Mouse (Mus musculus) CD4-positive helper T cell, adult 2 months (primary cell): ENCODE results near the gene Lrrc23.
"Not testable (repeated sequence)": the region's sequence is repeated elsewhere in the genome, so short reads cannot be mapped to it uniquely, and the experiment has no call there.

Experiments
- DNase-seq: peaks from one replicate; pipeline ENCODE4 v3.0.0-alpha.2; 2012; ENCODE audit warnings: low read depth, missing footprints, low spot score

Lrrc23 gene

GRCm38 (mm10) chr6:124779222-124779983 lies at the start of gene Lrrc23:
TSS of gene Lrrc23 (minus strand) at chr6:124779727.
- peak; percentile 90 for DNase-seq

DNA sequence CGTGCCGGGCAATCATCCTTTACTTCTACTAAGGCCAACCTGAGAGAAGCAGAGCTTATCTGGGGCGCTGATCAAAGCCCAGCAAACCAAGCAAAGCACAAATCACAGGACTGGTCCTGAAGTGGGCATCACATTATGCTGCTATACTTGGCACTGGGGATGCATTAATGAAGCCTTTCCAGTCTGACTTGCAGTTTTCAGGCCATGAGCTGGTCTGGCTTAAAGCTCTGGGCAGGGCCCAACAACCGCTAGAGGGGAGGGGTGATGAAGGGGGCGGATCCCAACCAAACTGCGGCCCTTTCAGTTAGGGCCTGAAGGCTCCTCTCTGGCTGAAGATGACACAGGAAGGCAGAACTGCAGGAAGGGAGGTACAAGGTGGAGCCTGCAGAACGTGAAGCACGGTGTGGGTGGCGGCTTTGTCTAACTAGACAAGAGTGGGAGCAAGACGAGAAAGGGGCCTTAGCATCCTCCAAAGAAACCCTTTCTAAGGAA lies 48.6 kb upstream of the Lrrc23 start:
- peak; percentile 56 for DNase-seq

DNA sequence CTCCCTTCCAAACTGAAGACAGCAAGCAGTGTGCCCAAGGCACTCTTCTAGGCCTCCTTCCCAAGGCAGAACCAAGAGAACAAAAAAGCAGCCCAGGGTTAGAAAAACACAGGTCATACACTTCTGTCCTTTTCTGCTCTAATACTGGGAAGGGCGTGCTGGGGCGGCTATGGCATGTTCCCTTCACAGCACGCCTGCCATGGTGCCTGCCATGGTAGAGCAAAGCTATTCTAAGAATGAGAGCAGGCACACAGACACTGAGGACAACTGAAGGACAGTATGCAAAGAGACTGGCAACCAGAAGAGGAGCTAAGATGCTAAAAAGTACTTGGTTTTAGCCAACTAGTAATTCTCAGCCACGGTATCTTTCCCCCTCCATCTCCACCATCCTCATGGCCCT lies 42.5 kb upstream of the Lrrc23 start:
- no peak for DNase-seq

GRCm38 (mm10) chr6:124820891-124821290 lies 41.4 kb upstream of the Lrrc23 start:
- DNase-seq, result no peak

GRCm38 (mm10) chr6:124817971-124818370 lies 38.4 kb upstream of the Lrrc23 start:
- no peak for DNase-seq

GRCm38 (mm10) chr6:124817563-124817962 lies 38.0 kb upstream of the Lrrc23 start:
- DNase-seq, result no peak

DNA sequence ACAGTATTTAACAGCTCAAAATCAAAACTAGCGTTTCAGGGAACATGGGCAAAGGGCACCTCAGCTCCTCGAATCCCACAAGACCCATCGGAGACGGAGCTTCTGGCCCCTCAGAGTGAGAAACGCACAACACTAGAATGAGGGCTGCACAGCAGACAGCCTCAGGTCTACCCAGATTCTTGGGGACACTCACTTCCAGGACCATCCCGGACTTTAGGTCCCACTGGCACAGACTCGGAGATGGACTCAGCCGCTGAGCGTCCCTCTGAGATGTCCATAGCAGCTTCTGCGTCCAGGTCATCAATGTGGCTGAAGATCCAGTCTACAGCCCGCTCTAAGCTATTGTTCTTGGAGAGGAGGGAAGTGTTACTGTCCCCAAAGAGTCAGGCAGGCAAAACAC lies 37.6 kb upstream of the Lrrc23 start:
- DNase-seq, result no peak

DNA sequence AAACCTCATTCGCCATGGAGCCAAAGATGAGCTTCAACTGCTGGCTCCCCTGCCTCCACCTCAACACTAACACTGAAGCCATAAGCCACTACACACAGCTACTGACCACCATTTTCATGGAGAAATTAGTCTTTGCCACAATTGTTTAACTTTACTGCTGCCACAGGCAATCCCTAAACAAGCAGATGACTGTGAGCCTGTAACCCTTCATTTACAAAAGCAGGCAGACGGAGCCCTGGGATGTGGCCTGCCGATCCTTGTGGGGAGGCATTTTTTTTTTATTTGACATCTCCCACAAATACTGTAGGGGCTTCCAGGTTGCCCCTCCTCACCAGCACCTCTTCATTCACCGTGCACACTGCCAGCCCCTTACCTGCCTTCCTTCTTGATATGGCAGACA lies 37.1 kb upstream of the Lrrc23 start:
- no peak for DNase-seq

DNA sequence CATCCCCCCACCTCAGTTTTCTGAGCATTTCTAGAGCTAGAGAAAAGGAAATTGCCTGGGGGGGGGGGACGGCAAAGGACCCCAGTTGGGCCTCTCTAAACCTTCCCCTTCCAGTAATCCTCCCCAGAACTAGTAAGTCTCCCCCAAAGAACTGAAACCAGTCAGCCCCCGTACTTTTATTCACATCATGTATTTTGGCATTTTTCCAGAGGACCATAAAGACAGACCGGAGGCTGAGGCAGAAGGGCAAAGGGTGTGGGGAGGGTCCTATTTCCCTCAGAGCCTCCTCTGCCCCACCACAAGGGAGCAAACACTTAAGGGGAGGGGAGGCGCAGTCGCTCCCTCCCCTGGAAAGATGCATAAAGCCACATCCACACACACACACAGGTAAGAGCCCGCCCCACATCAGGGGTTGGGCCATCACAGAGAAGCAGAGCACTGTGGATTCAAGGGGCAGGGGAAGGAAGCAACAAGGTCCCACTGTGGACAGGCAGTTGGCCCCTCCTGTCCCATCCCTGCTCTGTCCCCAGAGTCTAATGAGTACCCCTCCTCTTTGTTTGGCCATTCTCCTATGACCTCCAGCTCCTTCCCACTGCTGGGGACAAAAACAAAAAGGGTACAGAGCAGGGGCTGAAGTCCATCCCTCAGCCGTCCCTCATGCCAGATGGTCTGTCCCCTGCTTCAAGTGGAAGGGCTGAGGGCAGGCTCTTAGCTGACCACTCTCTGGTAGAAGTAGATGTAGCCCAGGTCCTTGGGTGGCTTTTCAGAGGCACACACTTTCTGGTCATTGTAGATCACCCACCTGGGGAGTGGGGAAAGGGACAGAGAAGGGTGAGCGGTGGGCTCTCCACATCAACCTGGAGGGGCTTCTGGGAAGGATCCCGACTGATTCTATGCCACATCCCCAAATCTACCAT lies 35.6 kb upstream of the Lrrc23 start:
- DNase-seq, result no peak

DNA sequence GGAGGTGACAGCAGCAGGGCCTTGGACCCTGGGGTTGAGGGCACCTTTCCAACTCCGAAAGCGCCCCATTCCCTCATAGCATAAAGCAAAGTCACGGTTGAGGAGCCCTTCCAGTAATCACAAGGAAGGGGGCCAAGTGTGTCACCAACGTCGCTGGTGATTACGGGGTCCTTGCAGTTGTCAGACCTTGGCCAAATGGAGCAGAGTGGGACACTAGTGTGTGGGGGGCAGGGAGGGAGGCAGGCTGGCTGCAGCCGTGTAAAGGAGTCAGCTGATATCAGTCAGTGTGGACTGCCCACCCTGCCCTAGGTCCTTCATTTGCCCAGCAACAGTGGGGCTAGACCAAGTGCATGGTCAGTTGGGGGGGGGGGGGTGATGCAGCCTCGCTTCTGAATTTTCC lies 34.9 kb upstream of the Lrrc23 start:
- DNase-seq, result no peak

DNA sequence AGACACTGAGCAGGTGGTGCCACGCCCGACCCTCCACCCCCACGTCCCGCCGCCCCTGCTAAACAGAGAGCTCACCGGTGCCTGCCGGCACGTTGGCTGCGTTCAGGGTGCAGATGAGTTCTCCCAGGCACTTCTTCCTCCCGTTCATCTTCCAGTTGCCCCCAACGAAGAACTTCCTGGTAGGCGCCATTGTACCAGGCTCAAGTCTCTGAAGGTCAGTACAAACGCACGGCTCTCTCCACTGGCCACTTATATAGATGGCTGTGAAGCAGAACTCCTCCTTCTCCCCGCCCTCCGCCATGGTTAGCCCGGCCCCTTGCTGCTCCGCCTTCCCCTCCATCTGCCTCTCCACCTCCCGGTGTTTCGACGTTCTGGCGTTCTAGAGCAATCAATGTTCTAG lies 34.4 kb upstream of the Lrrc23 start, which contains the start of gene Tpi1:
Gene Tpi1, minus strand, starts transcription at position 364 of the 400 bp plus-strand sequence.
- DNase-seq, result peak; percentile 82

GRCm38 (mm10) chr6:124813496-124813895 lies 34.0 kb upstream of the Lrrc23 start:
- DNase-seq, result peak; percentile 74

DNA sequence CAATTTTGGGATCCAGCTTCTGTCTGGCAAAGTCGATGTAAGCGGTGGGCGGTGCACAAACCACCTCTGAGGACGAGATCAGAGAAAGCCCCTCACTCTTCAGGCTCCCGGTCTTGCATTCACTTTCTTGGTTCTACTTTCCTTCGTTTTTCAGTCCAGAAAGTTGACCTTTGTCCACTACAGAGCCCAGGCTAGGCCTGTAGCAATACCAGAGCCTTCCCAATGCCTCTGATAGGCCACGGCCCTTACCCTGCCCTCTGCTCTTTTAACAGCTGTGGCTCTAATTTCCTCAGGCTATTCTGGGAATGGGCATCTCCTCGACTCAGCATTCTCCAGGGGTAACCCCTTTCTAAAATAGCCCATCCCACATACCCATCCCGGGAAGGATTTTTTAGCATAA lies 33.3 kb upstream of the Lrrc23 start:
- no peak for DNase-seq

DNA sequence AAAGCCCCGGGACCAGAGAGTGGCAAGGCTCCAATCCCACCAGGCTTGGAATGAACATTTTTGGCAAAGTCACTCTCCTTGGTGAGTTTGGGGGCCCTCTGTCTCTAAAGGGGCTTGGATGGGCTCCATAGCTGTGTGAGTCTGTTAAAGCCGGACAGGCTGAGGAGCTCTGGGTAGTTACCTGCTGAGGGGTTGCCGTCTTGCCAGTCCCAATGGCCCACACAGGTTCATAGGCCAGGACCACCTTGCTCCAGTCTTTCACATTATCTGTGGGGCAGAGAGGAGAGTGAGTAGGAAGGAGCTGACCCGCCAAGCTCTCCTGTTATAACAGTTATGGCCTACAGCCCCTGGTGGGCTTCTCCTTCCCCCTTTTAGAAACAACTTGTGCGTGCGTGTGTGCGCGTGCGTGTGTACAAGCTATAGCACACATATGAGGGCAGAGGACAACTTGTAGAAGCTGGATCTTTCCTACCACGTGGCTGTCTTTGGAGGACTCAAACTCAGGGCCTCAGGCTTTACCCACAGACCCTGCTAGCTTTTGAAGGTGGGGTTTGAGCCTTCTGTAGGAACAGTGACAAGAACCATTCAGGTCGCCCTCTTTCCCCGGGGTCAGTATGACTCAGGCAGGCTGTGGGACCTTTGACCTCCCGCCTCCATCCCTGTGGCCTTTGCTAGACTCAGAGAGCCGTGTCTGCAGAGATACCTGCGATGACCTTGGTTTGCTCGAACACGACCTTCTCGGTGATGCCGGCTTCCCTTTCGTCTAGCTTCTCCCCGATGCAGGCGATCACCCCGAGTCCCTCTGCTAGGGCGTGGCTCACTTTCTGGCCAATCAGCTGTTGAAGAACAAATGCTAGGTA lies 32.4 kb upstream of the Lrrc23 start:
- no peak for DNase-seq

DNA sequence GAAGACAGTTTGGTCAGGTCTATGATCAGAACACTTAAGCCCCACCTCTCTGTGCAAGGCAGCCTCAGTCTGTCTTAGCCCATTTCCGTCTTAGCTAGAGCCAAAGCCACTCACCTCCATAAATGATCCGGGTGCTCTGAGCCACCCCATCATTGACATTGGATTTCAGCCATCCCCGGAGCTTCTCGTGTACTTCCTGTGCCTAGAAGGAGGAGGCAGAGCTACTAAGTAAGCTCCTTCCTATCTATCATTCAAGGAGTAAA lies 31.8 kb upstream of the Lrrc23 start:
- DNase-seq, result no peak

- not testable (repeated sequence) for DNase-seq
Observed at GRCm38 (mm10) chr6:124810566-124811402, 31.3 kb upstream of the Lrrc23 start.

DNA sequence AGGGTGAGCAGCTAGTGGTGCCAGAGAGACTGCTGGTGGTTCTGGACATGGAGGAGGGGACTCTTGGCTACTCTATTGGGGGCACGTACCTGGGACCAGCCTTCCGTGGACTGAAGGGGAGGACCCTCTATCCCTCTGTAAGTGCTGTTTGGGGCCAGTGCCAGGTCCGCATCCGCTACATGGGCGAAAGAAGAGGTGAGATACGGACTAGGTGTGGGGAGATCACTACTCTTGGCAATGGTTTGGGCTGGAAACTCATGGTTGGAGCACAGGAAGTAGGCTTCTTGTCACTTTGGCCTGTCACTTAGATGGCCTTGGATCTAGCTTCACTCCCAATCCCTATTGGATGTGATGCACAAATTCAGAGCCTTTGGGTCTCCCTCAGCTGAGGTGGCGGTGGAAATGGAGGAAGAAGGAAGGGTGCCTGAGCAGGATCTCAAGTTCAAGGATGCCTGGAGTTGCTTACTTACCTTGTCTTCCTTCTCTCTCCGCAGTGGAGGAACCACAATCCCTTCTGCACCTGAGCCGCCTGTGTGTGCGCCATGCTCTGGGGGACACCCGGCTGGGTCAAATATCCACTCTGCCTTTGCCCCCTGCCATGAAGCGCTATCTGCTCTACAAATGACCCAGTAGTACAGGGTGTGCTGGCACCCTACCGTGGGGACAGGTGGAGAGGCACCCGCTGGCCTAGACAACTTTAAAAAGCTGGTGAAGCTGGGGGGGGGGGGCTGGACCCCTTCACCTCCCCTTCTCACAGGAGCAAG lies 30.4 kb upstream of the Lrrc23 start:
- DNase-seq, result no peak

DNA sequence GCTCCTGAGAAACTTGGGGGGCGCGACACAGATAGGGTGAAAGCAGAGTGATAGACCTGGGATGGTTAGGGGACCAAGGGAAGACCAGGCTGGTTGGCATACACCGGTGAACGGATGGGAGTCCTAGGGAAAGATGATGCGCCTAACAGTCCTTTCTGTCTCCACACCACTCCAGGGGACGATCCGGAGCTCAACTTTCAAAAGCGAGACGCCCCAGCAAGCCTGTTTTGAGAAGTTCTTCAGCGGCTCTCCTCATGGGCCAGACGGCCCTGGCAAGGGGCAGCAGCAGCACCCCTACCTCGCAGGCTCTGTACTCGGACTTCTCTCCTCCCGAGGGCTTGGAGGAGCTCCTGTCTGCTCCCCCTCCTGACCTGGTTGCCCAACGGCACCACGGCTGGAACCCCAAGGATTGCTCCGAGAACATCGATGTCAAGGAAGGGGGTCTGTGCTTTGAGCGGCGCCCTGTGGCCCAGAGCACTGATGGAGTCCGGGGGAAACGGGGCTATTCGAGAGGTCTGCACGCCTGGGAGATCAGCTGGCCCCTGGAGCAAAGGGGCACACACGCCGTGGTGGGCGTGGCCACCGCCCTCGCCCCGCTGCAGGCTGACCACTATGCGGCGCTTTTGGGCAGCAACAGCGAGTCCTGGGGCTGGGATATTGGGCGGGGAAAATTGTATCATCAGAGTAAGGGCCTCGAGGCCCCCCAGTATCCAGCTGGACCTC lies 29.7 kb upstream of the Lrrc23 start:
- peak; percentile 67 for DNase-seq

DNA sequence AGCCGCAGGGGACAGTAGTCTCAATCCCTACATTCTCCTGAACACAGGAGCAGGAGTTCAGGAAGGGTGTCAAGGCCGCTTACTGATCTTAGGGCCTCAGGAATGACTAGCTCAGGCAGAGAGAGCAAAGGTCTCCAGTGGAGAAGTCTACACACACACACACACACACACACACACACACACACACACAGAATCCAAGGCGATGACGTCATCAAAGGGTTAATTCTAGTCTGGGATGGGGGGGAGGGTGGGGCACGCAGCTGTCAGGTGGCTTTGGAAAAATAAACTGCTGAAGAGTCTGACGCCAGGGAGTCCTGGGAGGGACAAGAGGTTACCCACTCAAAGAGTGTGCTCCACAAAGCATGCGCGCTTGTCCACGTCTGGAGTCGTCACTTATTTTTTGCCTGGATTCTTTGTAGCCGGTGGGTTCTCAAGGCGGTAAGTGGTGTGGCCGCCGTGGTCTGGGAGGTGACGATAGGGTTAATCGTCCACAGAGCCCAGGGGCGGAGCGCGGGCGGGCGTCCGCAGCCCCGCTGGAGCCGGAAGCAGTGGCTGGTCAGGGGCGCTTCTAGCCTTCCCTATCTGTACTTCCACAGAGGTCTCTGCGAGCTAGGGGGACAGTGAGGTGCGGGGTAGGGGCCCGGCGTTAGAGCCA lies 29.0 kb upstream of the Lrrc23 start, which contains the start of gene Spsb2:
Gene Spsb2, plus strand, starts transcription at position 304 of the 655 bp plus-strand sequence.
- peak; percentile 52 for DNase-seq
